Comparison of ENCODE assay signal across 11 mouse cellular contexts in the genomic region with DNA sequence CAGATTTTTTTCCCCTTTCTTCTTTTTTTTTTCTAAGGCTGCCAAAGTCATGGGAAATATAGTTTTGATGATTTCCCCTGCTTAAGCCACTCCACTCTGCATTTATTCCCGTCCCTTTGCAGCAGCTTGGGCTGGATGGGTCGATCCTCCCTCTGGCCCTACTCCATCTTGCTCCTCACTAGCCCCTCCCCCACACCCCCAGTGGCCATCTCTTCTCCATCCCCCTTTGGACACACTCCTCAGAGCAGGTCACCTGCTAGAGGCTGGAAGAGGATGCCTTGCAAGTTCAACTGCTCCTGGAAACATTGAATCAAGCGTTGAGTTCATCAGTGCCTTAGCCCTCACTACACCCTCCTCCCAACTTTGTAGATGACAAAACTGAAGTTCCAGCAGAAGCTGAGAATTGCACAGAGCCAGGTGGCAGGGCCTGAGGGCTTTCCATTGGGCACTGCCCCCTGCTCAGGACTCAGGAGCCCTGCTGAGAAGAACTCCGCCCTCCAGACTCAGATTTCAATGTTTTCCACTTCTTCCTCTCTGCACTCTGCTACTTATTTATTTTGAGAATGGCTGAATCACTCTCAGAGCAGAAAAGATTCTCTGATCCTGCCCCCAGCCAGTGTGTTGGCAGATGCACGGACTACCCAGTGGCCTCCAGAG.
A peak's percentile ranks its signal among the peaks of the same experiment; 100 is the strongest.
DNase-seq lines count a peak whose midpoint lies in the region; ATAC-seq and TF ChIP-seq lines count a peak whose summit lies in the region.
"Had no signal": no experiment of that assay in that cellular context is flagged by ENCODE, and none has a peak within 500 bp of the region (broad histone marks: within the 10 kb centered on the region; RNA-seq: fewer than 3 reads in every experiment).

No protein-coding gene starts in this region.

- ATAC-seq in embryonic facial prominence, embryonic 13.5 days (ENCODE audit: insufficient number of reproducible peaks, insufficient read depth, low FRiP score, low TSS enrichment, low read depth), result peak; percentile 40

- peaks cover 46% of the 10 kb centered on the region for H3K4me1 ChIP-seq in embryonic facial prominence, embryonic 13.5 days

- H3K9ac ChIP-seq in embryonic facial prominence, embryonic 13.5 days, result no peak overlapping the region
- H3K9ac ChIP-seq: forebrain, postnatal 0 days; heart, embryonic 12.5 days; liver, embryonic 14.5 days had no signal

- WGBS in embryonic facial prominence, embryonic 13.5 days, result 28% methylated on average over 5 of the region's 5 CpGs

- H3K27ac ChIP-seq in embryonic facial prominence, embryonic 13.5 days, result peak overlapping the region; percentile 86
- H3K27ac ChIP-seq: liver, embryonic 14.5 days had no signal

- H3K4me2 ChIP-seq in embryonic facial prominence, embryonic 13.5 days, result no peak overlapping the region; the same call in 1 of the 2 replicates
- H3K4me2 ChIP-seq in myocyte (ENCODE audit: low read depth), result peak overlapping the region; percentile 61
- H3K4me2 ChIP-seq: heart, embryonic 12.5 days had no signal

- H3K79me2 ChIP-seq in myocyte (ENCODE audit: control insufficient read depth, insufficient read depth), result peaks cover 40% of the 10 kb centered on the region

- H3ac ChIP-seq in myocyte (ENCODE audit: control insufficient read depth, insufficient read length), result no peak overlapping the region

- no peak for TF ChIP-seq POLR2A in myocyte (IDR thresholded peaks at IDR 0.05; ENCODE audit: insufficient read length, low read depth)

- H3K4me3 ChIP-seq in embryonic facial prominence, embryonic 13.5 days, result no peak overlapping the region
- no peak overlapping the region for H3K4me3 ChIP-seq in myocyte
- H3K4me3 ChIP-seq: heart, embryonic 12.5 days had no signal

- no peaks in the 10 kb centered on the region for H3K9me3 ChIP-seq in embryonic facial prominence, embryonic 13.5 days
- H3K9me3 ChIP-seq: heart, embryonic 12.5 days had no signal

- H3K36me3 ChIP-seq in embryonic facial prominence, embryonic 13.5 days, result peaks cover 24% of the 10 kb centered on the region
- peaks cover 59% of the 10 kb centered on the region for H3K36me3 ChIP-seq in myocyte (ENCODE audit: control insufficient read depth, insufficient read depth)
- H3K36me3 ChIP-seq: heart, embryonic 12.5 days had no signal

- intact Hi-C loops in left cerebral cortex, postnatal 4 days (cut with DNase I), result no loop called here
- intact Hi-C loops in left cerebral cortex, postnatal 14 days (cut with DNase I), result no loop called here
- intact Hi-C loops in heart, postnatal 25 days (cut with DNase I), result no loop called here

- DNase-seq in cerebellum, postnatal 14 days, result peak; percentile 15 to 48
- no peak for DNase-seq in cerebellum, postnatal 4 days (ENCODE audit: low spot score in 2 of 2)
- DNase-seq in left cerebral cortex, postnatal 4 days, result peak; percentile 21
- no peak for DNase-seq in left cerebral cortex, postnatal 14 days (ENCODE audit: low spot score in 2 of 2)
- no peak for DNase-seq in ovary, postnatal 14 days (ENCODE audit: low spot score)
- DNase-seq in heart, postnatal 25 days (ENCODE audit: low spot score), result no peak
- DNase-seq: forebrain, postnatal 0 days had no signal

- H3K27me3 ChIP-seq in embryonic facial prominence, embryonic 13.5 days, result no peaks in the 10 kb centered on the region
- no peaks in the 10 kb centered on the region for H3K27me3 ChIP-seq in myocyte (ENCODE audit: control insufficient read depth, insufficient read depth, insufficient read length)

TF ChIP-seq in myocyte, 11 proteins besides CTCF, POLR2A, EP300 and RAD21:
- no peak for TF ChIP-seq CEBPB (IDR thresholded peaks at IDR 0.05; ENCODE audit: insufficient read depth, poor library complexity, severe bottlenecking)
- TF ChIP-seq USF1 (IDR thresholded peaks at IDR 0.05; ENCODE audit: low read depth), result no peak
- TF ChIP-seq MYOG (IDR thresholded peaks at IDR 0.05; ENCODE audit: control insufficient read depth in 1 of 3, insufficient read depth in 1 of 3, insufficient read length in 2 of 3, low read depth in 2 of 3), result no peak
- no peak for TF ChIP-seq MYOD1 (IDR thresholded peaks at IDR 0.05; ENCODE audit: control insufficient read depth in 1 of 3, insufficient read length in 2 of 3, low read depth in 2 of 3)
- no peak for TF ChIP-seq TCF12 (IDR thresholded peaks at IDR 0.05; ENCODE audit: insufficient read depth, poor library complexity, severe bottlenecking)
- TF ChIP-seq REST (IDR thresholded peaks at IDR 0.05; ENCODE audit: insufficient read depth, insufficient read length), result no peak
- no peak for TF ChIP-seq POLR2AphosphoS2 (IDR thresholded peaks at IDR 0.05; ENCODE audit: insufficient read length, low read depth)
- no peak for TF ChIP-seq SRF (IDR thresholded peaks at IDR 0.05; ENCODE audit: control insufficient read depth, insufficient read length, low read depth)
- TF ChIP-seq TCF3 (IDR thresholded peaks at IDR 0.05; ENCODE audit: insufficient read length, low read depth), result no peak
- TF ChIP-seq E2F4 (IDR thresholded peaks at IDR 0.05; ENCODE audit: insufficient read depth), result no peak

Comparison
In these comparisons a context has a peak if more than half of its experiments do, and no peak if none do; other contexts are left out.
1. DNase-seq: peak in cerebellum, postnatal 14 days (2 of 2) and left cerebral cortex, postnatal 4 days (single experiment); none in cerebellum, postnatal 4 days (0 of 2), left cerebral cortex, postnatal 14 days (0 of 2), ovary, postnatal 14 days (single experiment) and heart, postnatal 25 days (single experiment).